Mouse (Mus musculus): ENCODE data around the gene Dmwd.

The Dmwd gene

DNA sequence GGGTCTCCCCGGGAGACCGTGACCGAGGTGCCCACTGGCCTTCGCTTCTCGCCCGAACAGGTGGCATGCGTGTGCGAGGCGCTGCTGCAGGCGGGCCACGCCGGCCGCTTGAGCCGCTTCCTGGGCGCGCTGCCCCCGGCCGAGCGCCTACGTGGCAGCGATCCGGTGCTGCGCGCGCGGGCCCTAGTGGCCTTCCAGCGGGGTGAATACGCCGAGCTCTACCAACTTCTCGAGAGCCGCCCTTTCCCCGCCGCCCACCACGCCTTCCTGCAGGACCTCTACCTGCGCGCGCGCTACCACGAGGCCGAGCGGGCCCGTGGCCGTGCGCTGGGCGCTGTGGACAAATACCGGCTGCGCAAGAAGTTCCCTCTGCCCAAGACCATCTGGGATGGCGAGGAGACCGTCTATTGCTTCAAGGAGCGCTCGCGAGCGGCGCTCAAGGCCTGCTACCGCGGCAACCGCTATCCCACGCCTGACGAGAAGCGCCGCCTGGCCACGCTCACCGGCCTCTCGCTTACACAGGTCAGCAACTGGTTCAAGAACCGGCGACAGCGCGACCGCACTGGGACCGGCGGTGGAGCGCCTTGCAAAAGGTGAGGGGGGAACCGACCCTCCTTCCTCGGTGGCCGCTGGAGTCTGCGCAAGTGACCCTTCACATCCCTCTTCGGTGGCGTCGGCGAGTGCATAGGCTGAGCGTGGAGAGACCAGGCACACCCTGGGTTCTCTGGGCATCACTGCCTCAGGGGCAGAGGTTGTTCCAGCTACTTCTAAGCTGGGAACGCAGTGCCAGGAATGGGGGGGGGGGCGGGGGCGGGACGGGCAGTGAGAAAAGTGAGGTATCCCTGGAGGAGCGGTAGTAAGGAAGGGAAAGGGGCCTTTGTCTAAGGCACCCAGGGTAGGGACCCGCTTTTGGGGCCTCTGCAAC, 19.1 kb downstream of the Dmwd start:
- DNase-seq (ENCODE audit: low read depth), result no peak

DNA sequence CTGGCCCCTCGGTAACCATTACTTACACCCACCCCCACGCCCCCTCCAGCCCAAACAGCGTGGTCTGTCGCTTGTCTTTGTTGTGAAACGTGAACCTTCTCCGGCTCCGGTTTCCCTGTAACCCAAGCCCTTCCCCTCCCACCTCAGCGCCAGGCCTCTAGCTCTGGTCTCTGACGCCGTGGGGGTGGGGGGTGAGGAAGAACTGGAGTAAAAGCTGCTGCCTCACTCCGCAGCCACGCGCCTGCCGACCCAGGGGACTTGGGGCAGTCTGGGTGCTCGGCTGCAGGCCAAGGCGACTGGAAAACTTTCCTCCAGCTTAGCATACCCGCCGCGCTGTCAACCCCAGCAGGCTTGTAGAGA, 19.7 kb downstream of the Dmwd start:
- DNase-seq (ENCODE audit: low read depth), result no peak

DNA sequence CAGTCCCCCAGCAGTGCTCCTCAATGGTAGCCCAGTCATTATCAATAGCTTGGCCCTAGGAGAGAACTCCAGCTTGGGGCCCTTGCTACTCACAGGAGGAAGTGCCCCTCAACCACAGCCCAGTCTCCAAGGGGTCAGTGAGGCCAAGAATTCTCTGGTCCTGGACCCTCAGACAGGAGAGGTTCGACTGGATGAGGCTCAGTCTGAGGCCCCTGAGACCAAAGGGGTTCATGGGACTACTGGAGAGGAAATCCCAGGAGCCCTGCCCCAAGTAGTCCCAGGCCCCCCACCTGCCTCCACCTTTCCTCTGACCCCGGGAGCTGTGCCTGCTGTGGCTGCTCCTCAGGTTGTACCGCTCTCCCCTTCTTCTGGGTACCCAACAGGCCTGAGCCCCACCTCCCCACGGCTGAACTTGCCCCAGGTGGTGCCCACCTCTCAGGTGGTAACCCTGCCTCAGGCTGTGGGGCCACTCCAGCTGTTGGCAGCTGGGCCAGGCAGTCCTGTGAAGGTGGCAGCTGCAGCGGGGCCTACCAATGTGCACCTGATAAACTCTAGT, 20.5 kb downstream of the Dmwd start:
- no peak for DNase-seq (ENCODE audit: low read depth)

DNA sequence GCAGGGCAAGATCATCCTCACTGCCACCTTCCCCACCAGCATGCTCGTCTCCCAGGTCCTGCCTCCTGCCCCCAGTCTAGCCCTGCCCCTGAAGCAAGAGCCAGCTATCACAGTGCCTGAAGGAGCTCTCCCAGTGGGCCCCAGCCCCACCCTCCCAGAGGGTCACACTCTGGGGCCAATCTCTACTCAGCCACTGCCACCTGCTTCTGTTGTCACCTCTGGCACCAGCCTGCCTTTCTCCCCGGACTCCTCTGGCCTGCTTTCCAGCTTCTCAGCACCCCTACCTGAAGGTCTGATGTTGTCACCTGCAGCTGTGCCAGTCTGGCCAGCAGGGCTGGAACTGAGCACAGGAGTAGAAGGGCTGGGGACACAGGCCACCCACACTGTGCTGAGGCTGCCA, 21.2 kb downstream of the Dmwd start:
- no peak for DNase-seq (ENCODE audit: low read depth)

DNA sequence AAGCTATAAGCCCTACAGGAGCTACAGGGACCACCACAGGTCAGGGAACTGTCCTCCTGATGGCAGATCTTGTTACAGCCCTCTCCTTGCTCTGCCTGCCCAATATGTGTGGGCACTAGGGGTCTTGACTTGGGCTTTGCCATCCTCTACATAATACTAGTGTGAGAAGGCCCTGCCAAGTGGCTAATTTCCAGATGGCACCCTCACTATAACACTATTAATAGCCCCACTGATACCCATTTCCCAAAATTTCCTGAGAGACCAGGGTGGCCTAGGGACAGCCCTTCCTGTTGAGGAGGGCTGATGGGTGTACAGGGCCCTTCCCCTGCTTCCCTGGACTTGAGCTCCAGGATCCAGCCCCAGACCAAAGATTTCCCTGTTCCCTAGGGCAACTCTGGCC, 21.8 kb downstream of the Dmwd start:
- DNase-seq (ENCODE audit: low read depth), result no peak

DNA sequence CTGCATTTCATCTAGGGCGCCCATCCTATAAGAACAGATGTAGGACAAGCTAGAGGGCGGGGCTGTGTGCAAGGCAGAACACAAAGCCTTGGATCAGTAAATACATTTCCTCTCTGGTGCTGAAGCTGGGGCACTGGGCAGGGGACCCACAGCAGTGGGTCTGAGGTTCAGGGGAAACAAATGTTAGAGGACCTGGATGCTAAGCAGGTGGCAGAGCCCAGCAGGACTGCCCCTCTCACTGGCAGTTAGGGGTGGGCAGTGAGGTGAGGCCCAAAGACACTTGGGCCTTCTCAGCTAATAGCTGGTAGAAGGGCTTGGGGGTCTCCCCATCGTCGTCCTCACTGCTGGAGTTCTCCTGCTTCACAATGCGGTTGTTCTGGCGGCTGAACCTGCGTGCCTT, 22.8 kb downstream of the Dmwd start:
- no peak for DNase-seq (ENCODE audit: low read depth)

DNA sequence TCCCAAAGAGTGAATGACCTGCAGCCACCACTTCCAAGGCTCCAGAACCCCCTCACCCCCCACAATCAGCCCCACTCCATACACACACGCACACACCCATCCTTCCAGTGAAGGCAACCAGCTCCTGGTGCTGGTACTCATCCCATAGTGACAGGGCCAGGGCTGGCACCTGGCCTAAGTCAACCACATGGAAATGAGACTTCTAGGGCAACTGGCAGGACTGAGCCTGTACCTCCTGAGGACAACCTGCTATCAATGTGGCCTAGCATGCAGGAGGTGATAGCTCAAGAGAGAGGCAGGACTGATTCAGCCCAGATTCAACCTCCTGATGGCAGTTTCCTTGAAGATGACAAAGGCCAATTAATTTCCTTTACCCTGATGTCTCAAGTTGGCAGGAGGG, 24.3 kb downstream of the Dmwd start:
- DNase-seq (ENCODE audit: low read depth), result no peak

DNA sequence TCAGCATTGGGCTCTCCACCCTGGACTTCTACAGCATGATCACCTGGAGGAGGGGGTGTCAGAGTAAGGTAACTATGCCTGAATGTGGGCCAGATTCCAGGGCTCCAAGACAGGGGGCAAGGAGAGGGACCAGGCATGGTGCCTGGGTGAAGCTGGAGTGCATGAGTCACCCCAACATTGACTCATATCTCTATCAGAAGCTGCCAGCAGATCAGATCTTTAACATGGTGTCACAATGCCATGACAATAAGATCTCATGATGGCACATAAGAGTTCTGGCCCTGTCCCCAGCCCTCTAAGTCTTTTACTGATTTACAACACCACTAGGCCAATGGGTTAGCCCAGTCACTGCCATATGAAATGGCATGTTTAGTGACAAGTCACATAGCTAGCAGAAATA, 27.7 kb downstream of the Dmwd start:
- DNase-seq (ENCODE audit: low read depth), result no peak

DNA sequence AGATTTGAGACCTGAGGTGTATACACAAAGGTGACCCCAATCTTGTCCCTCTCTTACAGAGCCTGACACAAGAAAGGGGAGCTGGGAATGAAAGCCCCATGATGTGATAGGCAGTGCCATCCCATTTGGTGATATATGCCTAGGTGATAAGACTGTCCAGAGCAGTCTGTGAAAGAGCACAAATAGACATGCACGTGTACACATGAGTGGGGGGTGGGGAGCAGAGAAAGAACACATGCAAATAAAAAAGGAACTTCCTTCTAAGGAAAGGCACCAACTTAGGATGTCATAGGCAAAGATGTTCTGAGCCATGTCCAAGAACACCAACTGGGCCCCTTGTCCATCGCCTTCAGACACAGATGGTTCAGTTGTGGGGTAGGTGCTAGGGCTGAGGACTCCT, 28.5 kb downstream of the Dmwd start:
- no peak for DNase-seq (ENCODE audit: low read depth)

DNA sequence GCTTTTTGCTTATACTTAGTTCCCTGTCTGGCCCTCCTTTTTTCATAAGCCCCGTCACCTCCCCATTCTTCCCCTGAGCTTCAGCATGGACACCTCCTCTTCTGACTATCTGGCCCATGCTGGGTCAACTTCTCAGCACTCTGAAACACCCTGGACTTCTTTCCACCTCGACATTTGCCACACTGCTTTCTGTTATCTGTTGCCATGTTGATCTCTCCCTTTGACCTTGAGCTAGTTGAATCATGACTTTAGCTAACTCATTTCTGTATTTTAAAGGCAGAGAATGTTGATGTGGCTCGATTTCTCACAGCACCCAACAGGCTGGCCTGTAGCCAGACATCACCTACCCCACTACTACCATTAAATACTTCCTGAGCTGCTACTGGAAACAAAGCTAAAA, 31.4 kb downstream of the Dmwd start:
- DNase-seq (ENCODE audit: low read depth), result no peak

DNA sequence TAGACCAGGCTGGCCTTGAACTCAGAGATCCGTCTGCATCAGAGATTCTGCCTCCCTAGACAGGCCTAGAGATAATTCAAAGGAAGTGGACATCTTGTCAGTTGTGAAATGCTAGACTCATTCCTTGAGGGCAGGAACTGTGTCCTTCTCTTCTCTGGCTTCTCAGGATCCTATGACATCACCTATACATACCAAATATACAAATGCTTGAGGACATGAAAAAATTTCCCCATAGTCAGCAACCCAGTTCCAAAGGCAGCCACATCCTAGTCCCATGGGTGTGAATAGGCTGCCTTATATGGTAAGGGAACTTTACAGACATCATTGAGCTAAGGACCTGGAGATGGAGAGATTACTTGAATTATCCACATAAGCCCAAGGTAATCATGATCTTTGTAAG, 33.5 kb downstream of the Dmwd start:
- DNase-seq (ENCODE audit: low read depth), result no peak

DNA sequence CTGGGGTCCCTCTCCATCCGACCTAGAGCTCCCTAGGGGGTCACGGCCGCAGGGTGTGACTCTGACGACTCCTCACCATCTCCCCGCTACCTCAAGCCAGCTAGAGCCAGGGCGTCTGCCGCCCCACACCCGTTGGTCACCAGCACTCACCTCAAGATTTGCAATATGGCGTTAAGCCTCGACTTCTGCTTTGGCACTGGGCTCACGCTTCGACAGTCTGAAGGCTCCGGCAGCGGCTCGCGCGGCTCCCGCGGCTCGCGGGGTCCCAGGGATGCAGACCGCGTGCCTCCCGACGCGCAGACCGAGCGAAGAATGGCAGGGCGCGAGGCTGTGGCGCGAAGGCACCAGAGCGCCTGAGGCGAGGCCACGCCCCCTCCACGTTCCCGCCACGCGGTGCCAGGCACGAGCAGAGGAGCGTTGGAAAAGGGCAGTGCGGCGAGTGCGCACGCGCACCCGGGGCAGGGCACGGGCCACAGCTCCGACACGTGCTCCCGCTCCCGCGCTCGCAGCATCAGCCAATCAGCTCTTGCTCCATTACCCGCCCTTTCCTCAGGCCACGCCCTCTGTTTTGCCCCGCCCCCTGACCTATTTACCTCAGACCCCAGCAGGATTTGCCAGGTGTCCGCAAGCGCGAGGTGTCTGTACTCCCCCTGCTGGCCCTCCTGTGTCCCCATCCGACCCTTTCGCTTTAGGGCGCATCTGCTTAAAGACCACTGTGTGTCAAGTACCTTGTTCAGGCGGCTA, 42.2 kb downstream of the Dmwd start, which contains the start of gene Gm4969:
Gm4969 (minus strand) TSS at position 341 of the 744 bp plus-strand sequence.
- DNase-seq (ENCODE audit: low read depth), result no peak

DNA sequence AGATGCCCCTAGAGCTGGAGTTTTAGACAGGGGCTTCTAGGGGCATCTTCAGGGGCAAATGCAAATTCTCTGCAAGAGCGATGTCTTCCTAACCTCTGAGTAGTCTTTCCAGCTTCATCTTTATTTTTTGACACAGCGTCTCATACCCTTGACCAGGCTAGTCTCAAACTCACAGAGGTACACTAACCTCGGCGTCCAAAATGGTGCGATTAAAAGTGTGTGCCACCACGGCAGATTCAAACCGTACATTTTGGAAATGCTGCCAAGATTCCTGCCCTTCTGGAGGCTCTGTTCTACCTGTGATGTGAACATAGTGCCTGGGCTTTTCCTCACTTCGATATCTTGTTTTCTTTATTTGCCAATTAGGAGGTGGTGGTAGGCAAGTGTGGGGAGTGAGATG, 43.1 kb downstream of the Dmwd start:
- DNase-seq (ENCODE audit: low read depth), result no peak

DNA sequence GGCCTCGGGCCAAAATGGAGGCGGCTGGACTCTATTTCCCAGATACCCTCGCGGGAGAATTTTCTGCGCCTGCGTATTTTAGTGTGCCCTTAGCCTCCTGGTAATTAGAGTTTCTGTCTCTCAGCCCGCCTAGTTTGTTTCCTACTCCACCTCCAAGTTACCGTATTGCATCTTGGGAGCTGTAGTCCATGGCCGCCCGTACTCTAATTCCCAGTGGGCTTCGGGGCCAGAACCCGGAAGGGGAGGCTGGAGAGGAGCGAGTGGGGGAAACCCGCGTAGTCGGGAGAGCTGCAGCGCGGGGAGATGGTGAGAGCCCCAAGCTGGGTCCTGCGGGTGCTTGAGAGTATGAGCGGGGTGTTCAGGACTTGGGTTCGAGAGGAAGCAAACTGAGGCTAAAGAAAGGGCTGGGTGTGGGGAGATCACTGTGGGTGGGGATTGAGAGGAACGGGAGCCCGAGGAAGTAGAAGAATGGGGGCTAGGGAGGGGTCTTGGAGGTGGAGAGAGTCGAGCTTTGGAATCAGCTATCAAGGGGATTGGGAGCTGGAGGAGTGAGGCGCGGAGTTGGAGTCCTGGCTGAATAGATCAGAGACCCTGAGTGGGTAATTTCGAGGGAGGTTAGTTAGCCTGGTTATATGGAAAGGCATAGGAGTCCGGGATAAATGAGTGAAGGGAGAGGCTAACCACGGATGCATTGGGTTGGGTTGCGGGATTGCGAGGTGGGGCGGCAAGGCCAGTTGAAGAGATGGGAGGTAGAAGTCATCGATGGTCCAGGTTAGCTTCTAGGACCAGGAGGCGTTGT, 43.8 kb downstream of the Dmwd start, which contains the start of gene Fbxo46:
Fbxo46 (plus strand) TSS at position 229 of the 799 bp plus-strand sequence.
- DNase-seq (ENCODE audit: low read depth), result peak; percentile 97

DNA sequence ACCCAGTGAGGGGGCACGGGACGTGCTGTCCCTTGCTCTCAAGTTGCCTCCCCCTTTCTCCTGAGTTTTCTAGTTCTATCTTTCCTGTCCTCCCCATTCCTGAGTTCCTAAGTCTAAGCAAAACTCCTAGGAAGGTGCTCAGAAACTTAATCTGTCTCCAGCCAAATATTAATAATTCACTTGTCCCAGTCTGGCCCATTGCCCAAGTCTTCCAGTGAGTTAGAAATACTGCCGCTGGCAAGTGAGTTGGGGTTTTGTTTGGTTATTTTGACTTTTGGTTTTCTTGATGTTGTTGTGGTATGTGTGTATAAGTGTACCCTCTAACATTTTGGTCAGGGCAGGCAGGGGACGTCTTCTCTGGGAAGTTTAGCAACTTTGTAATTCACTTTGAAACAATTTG, 45.7 kb downstream of the Dmwd start:
- no peak for DNase-seq (ENCODE audit: low read depth)

DNA sequence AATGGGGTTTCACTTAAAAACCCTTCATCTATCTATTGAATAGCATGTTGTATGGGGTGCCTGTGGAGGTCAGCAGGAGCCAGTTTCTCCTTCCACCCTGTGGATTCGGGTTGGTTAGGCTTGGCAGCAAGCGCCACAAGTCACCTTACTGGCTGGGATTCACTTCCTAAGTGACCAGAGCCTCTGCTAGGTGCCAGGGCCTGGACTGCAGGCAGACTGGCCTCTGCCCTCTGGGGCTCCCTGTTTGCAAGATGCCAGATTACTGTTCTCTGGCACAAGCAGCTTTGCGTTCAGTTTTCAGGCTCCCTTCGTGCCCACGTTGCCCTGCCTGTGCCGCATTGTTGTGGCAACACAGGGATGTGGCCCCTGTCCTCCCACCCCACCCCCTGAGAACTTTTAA, 48.7 kb downstream of the Dmwd start:
- DNase-seq (ENCODE audit: low read depth), result no peak

DNA sequence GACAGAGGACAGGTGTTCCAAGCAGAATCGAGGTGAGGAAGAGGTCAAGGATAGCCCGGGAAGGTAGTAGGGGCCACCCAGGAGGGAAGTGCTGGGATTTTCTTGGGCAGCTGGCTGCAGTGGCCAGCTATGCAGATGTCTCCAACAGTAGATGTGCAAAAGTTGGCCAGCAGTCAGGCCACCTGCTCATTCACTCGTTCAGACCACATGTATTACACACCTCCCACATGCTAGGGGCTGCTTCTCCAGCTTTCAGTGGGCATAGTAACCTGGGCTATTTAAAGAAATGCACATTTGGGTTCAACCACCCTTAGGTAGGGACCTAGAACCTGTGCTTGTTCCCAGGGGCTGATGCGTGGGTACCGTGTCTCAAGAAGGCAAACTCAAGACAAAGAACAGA, 51.7 kb downstream of the Dmwd start:
- DNase-seq (ENCODE audit: low read depth), result no peak

DNA sequence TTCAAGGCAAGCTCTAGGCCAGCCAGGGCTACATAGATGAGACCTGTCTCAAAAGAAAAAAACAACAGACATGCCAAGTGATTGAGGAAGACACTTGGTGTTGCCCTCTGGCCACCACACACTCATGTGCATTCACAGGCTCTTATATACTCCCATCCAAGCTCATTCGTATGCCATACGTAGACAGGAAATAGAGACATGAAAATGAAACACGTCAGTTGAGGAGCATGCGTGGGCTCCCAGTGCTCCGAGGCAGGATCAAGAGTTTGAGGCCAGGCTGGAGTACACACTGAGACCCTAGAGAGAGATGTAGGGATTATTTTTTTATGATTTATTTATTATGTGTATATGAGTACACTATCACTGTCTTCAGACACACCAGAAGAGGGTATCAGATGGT, 53.4 kb downstream of the Dmwd start:
- DNase-seq (ENCODE audit: low read depth), result no peak

DNA sequence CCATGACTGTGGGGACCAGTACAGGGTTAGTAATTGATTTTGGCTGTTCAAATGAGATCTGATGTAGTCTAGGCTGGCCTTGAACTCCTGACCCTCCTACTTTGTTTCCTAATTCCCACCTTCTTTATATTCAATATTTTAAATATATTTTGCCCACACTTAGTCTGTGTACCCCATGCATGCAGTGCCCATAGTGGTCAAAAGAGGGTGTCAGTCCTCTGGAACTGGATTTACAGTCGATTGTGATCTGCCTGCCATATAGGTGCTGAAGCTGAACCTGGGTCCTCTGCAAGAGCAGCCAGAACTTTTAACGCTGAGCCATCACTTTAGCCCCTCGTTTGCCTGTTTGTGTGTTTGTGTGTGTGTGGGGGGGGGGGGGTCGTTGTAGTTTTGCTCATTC, 54.6 kb downstream of the Dmwd start:
- DNase-seq (ENCODE audit: low read depth), result no peak

DNA sequence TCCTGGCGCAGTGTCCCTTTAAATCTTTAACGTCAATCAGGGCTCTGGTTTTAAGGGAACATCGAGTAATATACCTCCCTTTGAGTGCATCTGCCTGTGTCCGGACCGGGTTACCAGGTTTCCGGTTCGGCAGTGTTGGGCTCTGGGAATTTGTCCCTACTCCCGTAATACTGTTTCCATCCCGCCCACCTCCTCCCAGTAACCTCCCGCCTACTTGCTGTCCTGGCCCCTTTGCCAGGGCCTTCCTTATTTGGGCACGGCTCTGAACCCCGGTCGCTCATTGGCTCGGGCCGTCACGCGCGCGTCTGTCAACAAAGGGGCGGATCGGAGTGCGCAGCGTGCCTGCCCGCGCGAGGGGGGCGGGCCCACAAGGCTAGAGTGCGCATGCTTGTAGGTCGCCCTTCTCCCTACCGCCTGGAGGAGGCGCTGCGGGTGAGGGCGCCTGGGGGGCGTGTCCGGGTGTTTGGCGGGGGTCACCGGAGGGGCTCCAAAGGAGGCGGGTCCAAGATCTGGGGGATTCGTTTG, 55.4 kb downstream of the Dmwd start:
- DNase-seq (ENCODE audit: low read depth), result peak; percentile 85

All from c-Kit-positive CD71-negative TER-119-negative erythroid progenitor cells, embryonic 14.5 days (primary cell).